Mouse (Mus musculus): ENCODE data around the gene 2900011O08Rik. TPM values are rescaled to one million over a fixed set of nuclear protein-coding genes. Genes with fewer than 3 reads are reported as not detected.

Gene 2900011O08Rik
- polyA plus RNA-seq, 1 experiment from 2014 or later = 1.6 TPM

DNA sequence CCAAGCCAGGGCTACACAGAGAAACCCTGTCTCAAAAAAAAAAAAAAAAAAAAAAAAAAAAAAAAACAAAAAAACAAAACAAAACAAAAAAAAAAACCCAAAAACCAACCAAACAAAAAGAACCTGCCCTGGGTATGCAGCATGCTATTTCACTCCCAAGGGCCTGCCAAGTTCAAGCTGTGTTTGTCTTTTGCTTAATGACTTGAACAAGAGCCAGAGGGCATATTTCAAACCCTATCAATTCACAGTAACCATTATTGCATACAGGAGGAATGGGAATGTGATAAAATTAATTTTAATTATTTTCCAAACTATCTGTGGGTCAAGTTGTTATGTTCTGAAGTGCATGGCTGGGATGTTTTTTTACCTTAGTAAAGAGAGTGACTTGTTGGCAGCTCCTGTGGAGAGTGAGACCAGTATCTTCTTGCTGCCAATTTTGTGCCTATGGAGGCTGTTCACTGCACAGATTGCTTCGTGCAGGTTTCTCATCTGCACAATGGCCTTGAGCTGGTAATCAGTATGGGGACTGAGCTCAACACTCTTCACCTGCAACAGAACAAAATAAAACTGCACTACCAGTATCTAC, 151.7 kb downstream of the 2900011O08Rik start:
- H3K4me2 ChIP-seq = no peak overlapping the region
- no peaks in the 10 kb centered on the region for H3K27me3 ChIP-seq (replicated peaks)
- no peak overlapping the region for H3K27ac ChIP-seq (ENCODE audit: poor library complexity, severe bottlenecking)
- ATAC-seq (ENCODE audit: insufficient number of reproducible peaks, low FRiP score) = no peak
- WGBS = 97% methylated on average over 1 of the region's 1 CpGs
- H3K4me3 ChIP-seq = no peak overlapping the region
- H3K9ac ChIP-seq = no peak overlapping the region
- H3K4me1 ChIP-seq (replicated peaks) = no peaks in the 10 kb centered on the region
- H3K9me3 ChIP-seq (replicated peaks) = no peaks in the 10 kb centered on the region
- peaks cover 83% of the 10 kb centered on the region for H3K36me3 ChIP-seq

DNA sequence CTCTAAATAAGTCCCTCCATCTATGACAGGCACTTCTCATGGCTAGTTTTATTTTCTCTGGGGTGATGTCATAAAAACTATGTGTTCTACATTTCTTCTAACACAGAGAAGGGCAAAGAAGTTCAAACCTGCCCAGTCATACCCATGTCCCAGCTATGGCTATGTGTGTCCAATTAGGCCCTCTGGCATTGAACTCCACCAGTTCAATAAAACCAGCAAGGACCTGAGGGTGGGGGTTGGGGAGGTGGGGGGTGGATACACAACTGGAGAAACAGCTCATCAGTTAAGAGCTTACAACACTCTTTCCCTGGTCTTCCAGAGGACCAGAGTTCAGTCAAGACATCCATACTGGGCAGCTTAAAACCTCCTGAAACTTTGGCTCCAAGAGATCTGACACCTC, 152.7 kb downstream of the 2900011O08Rik start:
- Histone ChIP-seq H3K27ac (ENCODE audit: poor library complexity, severe bottlenecking) (no peak overlapping the region), H3K9ac (no peak overlapping the region), H3K27me3 (replicated peaks) (no peaks in the 10 kb centered on the region), H3K36me3 (peaks cover 80% of the 10 kb centered on the region), H3K4me2 (no peak overlapping the region), H3K4me1 (replicated peaks) (no peaks in the 10 kb centered on the region), H3K4me3 (no peak overlapping the region), H3K9me3 (replicated peaks) (no peaks in the 10 kb centered on the region)
- no peak for ATAC-seq (ENCODE audit: insufficient number of reproducible peaks, low FRiP score)

DNA sequence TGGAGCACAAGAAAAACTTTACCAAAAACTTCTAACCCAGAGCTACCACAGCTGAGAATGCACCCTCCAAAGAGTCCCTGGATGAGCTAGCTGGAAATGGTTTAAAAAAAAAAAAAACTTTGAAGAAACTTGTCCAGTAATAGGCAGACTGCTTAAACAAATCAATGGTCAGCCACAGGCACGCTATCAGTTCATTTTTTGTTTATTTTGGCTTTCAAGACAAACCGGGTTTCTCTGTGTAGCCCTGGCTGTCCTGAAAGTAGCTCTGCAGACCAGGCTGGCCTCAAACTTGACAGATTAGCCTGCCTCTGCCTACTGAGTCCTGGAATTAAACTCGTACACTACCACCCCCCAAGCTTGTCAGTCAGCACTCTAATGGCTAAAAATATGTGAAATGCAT, 156.9 kb downstream of the 2900011O08Rik start:
- H3K9ac ChIP-seq = no peak overlapping the region
- no peak overlapping the region for H3K4me3 ChIP-seq
- no peak overlapping the region for H3K27ac ChIP-seq (ENCODE audit: poor library complexity, severe bottlenecking)
- no peaks in the 10 kb centered on the region for H3K27me3 ChIP-seq (replicated peaks)
- WGBS = 66% methylated on average over 3 of the region's 3 CpGs
- no peaks in the 10 kb centered on the region for H3K4me1 ChIP-seq (replicated peaks)
- no peak for ATAC-seq (ENCODE audit: insufficient number of reproducible peaks, low FRiP score)
- H3K4me2 ChIP-seq = no peak overlapping the region
- H3K36me3 ChIP-seq = peaks cover 80% of the 10 kb centered on the region
- no peaks in the 10 kb centered on the region for H3K9me3 ChIP-seq (replicated peaks)

DNA sequence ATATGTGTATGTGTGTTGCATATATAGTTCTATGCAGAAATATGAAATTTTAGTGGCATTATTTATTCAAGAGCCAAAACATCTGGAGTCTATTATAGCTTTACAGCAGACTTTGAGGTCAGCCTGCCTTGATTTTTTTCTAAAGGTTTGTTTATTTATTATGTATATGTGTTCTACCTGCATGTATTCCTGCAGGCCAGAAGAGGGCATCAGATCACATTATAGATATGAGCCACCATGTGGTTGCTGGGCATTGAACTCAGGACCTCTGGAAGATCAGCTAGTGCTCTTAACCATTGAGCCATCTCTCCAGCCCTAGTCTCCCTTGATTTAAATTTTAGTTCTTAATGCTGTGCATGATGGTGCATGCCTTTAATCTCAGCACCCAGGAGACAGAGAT, 161.3 kb downstream of the 2900011O08Rik start:
- H3K4me1 ChIP-seq (replicated peaks) = no peaks in the 10 kb centered on the region
- H3K27me3 ChIP-seq (replicated peaks) = no peaks in the 10 kb centered on the region
- no peak overlapping the region for H3K9ac ChIP-seq
- H3K36me3 ChIP-seq = peaks cover 79% of the 10 kb centered on the region
- no peaks in the 10 kb centered on the region for H3K9me3 ChIP-seq (replicated peaks)
- no peak overlapping the region for H3K4me3 ChIP-seq
- H3K4me2 ChIP-seq = no peak overlapping the region
- ATAC-seq (ENCODE audit: insufficient number of reproducible peaks, low FRiP score) = no peak
- H3K27ac ChIP-seq (ENCODE audit: poor library complexity, severe bottlenecking) = no peak overlapping the region

Small RNA genes lying within 50 kb of the gene (microRNA-seq; reads per million reads assigned to microRNA genes)
- gene Gm27671 = not detected

Other genes with a start within 250 kb of the 2900011O08Rik start
- gene Rrn3, start 205.9 kb upstream of the 2900011O08Rik start, polyA plus RNA-seq (2016; fragmentation: Nextera tagmentation; extraction: Ambion mirVana) = 61.0 and 63.6 TPM in 2 replicates
- gene Ntan1, start 167.8 kb upstream of the 2900011O08Rik start, polyA plus RNA-seq (2016; fragmentation: Nextera tagmentation; extraction: Ambion mirVana) = 144 and 145 TPM in 2 replicates
- gene Pdxdc1, start 83.5 kb upstream of the 2900011O08Rik start, polyA plus RNA-seq (2016; fragmentation: Nextera tagmentation; extraction: Ambion mirVana) = 75.6 and 76.6 TPM in 2 replicates
- gene Mpv17l, start 83.4 kb upstream of the 2900011O08Rik start, polyA plus RNA-seq (2016; fragmentation: Nextera tagmentation; extraction: Ambion mirVana) = 2.5 and 3.0 TPM in 2 replicates
- gene Ifitm7, start 284 bp downstream of the 2900011O08Rik start, polyA plus RNA-seq (2016; fragmentation: Nextera tagmentation; extraction: Ambion mirVana) = 0.34 TPM in 1 of 2 replicates, not detected in the other
- 77.5 and 80.1 TPM in 2 replicates for gene Nde1, start 176.7 kb downstream of the 2900011O08Rik start, polyA plus RNA-seq (2016; fragmentation: Nextera tagmentation; extraction: Ambion mirVana)
- 9.2 and 9.4 TPM in 2 replicates for gene Marf1, start 176.7 kb downstream of the 2900011O08Rik start, polyA plus RNA-seq (2016; fragmentation: Nextera tagmentation; extraction: Ambion mirVana)